Mouse (Mus musculus): ENCODE results near the gene Lrriq3. TPM values are rescaled to one million over a fixed set of nuclear protein-coding genes. Genes with fewer than 3 reads are reported as not detected.

The Lrriq3 gene
- polyA plus RNA-seq (2015; fragmentation: Nextera tagmentation; extraction: Ambion mirVana): 0.53 and 0.67 TPM in 2 replicates

- Histone ChIP-seq H3K27ac (replicated peaks) (peak within 1 kb of the TSS; percentile 88), H3K36me3 (ENCODE audit: control insufficient read depth, insufficient read depth, low read length) (no peaks in the 10 kb centered on the region), H3K4me3 (ENCODE audit: low read depth, low read length) (peak within 1 kb of the TSS; percentile 67), H3K9ac (ENCODE audit: low read length) (peak within 1 kb of the TSS; percentile 79), H3K9me3 (ENCODE audit: control insufficient read depth, low read length) (no peaks in the 10 kb centered on the region), H3K27me3 (ENCODE audit: control insufficient read depth, insufficient read depth, low read length) (no peaks in the 10 kb centered on the region), H3K4me1 (replicated peaks; ENCODE audit: control insufficient read depth, insufficient read depth) (no peaks in the 10 kb centered on the region), H3K4me2 (replicated peaks; ENCODE audit: low read depth) (peak within 1 kb of the TSS; percentile 69)
- peak; percentile 95 for DNase-seq (ENCODE audit: low spot score)
- TF ChIP-seq CTCF (IDR thresholded peaks at IDR 0.05; ENCODE audit: low read depth) (0 out of 2 replicates have a peak, but pooled peaks have one; percentile 9), EP300 (optimal IDR thresholded peaks at IDR 0.05) (no peak)
- peak; percentile 99 for ATAC-seq (ENCODE audit: low FRiP score, low TSS enrichment)
- under 1% methylated on average over 44 of the region's 47 CpGs for WGBS
Observed at GRCm38 (mm10) chr3:155093116-155093956, at the start of gene Lrriq3, which contains the start of gene Fpgt. TSS of gene Lrriq3 (plus strand) at chr3:155093434. TSS of gene Fpgt (minus strand) at chr3:155093403.

DNA sequence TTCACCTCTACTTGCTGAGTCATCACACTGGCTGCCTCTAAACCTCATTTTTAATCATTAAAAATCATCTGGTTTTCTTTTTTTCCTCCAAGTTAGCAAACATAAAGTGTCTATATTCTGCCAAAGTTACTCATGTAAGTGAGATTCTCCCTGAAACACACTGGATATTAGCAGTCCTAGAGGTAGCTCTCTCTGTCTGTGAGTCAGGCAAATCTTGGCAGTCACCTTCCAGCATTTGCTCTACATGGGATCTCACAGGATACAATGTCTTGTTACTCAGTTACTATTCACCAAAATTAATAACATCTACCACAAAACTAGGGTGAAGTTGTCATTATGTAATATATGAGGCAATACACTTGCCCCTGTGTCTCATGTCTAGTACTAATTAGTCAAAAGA, 41.2 kb upstream of the Lrriq3 start:
- no peak overlapping the region for H3K4me3 ChIP-seq (ENCODE audit: low read depth, low read length)
- no peak overlapping the region for H3K27ac ChIP-seq (replicated peaks)
- H3K9me3 ChIP-seq (ENCODE audit: control insufficient read depth, low read length): no peaks in the 10 kb centered on the region
- H3K9ac ChIP-seq (ENCODE audit: low read length): no peak overlapping the region
- DNase-seq (ENCODE audit: low spot score): no peak
- TF ChIP-seq EP300 (optimal IDR thresholded peaks at IDR 0.05): no peak
- no peak for TF ChIP-seq CTCF (IDR thresholded peaks at IDR 0.05; ENCODE audit: low read depth)
- ATAC-seq (ENCODE audit: low FRiP score, low TSS enrichment): no peak
- no peaks in the 10 kb centered on the region for H3K4me1 ChIP-seq (replicated peaks; ENCODE audit: control insufficient read depth, insufficient read depth)
- no peak overlapping the region for H3K4me2 ChIP-seq (replicated peaks; ENCODE audit: low read depth)
- H3K27me3 ChIP-seq (ENCODE audit: control insufficient read depth, insufficient read depth, low read length): no peaks in the 10 kb centered on the region
- no peaks in the 10 kb centered on the region for H3K36me3 ChIP-seq (ENCODE audit: control insufficient read depth, insufficient read depth, low read length)

DNA sequence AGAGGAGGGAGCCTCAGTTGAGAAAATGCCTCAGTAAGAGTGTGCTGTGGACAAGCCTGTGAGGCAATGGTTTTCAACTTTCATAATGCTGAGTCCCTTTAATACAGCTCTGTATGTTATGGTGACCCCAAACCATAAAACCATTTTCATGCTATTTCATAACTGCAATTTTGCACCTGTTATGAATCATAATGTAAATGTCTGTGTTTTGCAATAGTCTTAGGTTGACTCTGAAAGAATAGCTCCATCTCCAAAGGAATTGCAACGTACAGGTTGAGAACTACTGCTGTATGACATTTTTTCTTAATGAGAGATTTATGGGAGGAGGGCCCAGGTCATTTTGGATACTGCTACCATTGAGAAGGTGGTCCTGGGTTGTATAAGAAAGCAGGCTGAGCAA, 40.0 kb upstream of the Lrriq3 start:
- TF ChIP-seq EP300 (optimal IDR thresholded peaks at IDR 0.05): no peak
- no peak for TF ChIP-seq CTCF (IDR thresholded peaks at IDR 0.05; ENCODE audit: low read depth)
- Histone ChIP-seq H3K4me1 (replicated peaks; ENCODE audit: control insufficient read depth, insufficient read depth) (no peaks in the 10 kb centered on the region), H3K4me2 (replicated peaks; ENCODE audit: low read depth) (no peak overlapping the region), H3K9me3 (ENCODE audit: control insufficient read depth, low read length) (no peaks in the 10 kb centered on the region), H3K36me3 (ENCODE audit: control insufficient read depth, insufficient read depth, low read length) (no peaks in the 10 kb centered on the region), H3K27me3 (ENCODE audit: control insufficient read depth, insufficient read depth, low read length) (no peaks in the 10 kb centered on the region), H3K27ac (replicated peaks) (no peak overlapping the region), H3K4me3 (ENCODE audit: low read depth, low read length) (no peak overlapping the region), H3K9ac (ENCODE audit: low read length) (no peak overlapping the region)
- no peak for ATAC-seq (ENCODE audit: low FRiP score, low TSS enrichment)
- 55% methylated on average over 1 of the region's 1 CpGs for WGBS
- no peak for DNase-seq (ENCODE audit: low spot score)

DNA sequence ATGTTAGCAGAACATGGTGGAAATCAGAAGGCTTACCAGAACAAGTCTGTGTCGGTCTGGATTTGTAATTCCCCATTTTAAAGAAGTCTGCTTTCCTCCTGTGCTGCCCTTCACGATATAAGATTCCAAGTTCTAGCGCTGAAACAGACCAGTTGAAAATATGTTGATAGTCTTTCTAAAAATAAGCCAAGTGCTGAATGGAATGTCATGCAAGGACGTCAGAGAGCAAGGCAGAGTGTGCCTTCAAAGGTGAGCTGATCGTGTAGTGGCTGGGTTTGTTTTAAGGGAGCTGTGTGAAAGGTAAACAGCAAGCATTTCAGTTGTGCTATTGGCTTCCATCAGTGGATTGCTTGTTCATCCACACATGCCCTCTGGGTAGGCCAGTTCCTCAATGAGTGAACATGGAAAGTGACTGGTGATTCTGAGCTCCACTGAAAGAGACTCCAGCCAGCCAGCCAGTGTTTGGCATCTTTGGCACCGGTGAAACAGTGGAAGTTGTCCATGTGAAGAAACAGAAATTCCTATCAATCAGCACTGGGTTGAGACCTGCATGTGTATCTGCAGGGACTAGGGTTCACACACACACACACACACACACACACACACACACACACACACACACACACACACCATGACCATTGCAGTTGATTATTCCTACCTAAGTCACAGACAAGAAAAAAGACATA, 37.9 kb upstream of the Lrriq3 start, which contains the start of gene Tnni3k:
TSS of gene Tnni3k (minus strand) at position 177 of the 686 bp plus-strand sequence.
- no peak within 1 kb of the TSS for H3K4me2 ChIP-seq (replicated peaks; ENCODE audit: low read depth)
- TF ChIP-seq CTCF (IDR thresholded peaks at IDR 0.05; ENCODE audit: low read depth): no peak
- TF ChIP-seq EP300 (optimal IDR thresholded peaks at IDR 0.05): no peak
- no peaks in the 10 kb centered on the region for H3K36me3 ChIP-seq (ENCODE audit: control insufficient read depth, insufficient read depth, low read length)
- DNase-seq (ENCODE audit: low spot score) (no peak), ATAC-seq (ENCODE audit: low FRiP score, low TSS enrichment) (no peak)
- H3K9ac ChIP-seq (ENCODE audit: low read length): no peak within 1 kb of the TSS
- 54% methylated on average over 6 of the region's 6 CpGs for WGBS
- H3K27me3 ChIP-seq (ENCODE audit: control insufficient read depth, insufficient read depth, low read length): no peaks in the 10 kb centered on the region
- H3K4me1 ChIP-seq (replicated peaks; ENCODE audit: control insufficient read depth, insufficient read depth): no peaks in the 10 kb centered on the region
- H3K27ac ChIP-seq (replicated peaks): no peak within 1 kb of the TSS
- H3K9me3 ChIP-seq (ENCODE audit: control insufficient read depth, low read length): no peaks in the 10 kb centered on the region
- H3K4me3 ChIP-seq (ENCODE audit: low read depth, low read length): no peak within 1 kb of the TSS

GRCm38 (mm10) chr3:155056606-155057005, 36.6 kb upstream of the Lrriq3 start:
- Histone ChIP-seq H3K9me3 (ENCODE audit: control insufficient read depth, low read length) (no peaks in the 10 kb centered on the region), H3K27me3 (ENCODE audit: control insufficient read depth, insufficient read depth, low read length) (no peaks in the 10 kb centered on the region), H3K36me3 (ENCODE audit: control insufficient read depth, insufficient read depth, low read length) (no peaks in the 10 kb centered on the region), H3K4me2 (replicated peaks; ENCODE audit: low read depth) (no peak overlapping the region), H3K4me1 (replicated peaks; ENCODE audit: control insufficient read depth, insufficient read depth) (no peaks in the 10 kb centered on the region), H3K4me3 (ENCODE audit: low read depth, low read length) (no peak overlapping the region), H3K27ac (replicated peaks) (no peak overlapping the region), H3K9ac (ENCODE audit: low read length) (no peak overlapping the region)
- ATAC-seq (ENCODE audit: low FRiP score, low TSS enrichment) (no peak), DNase-seq (ENCODE audit: low spot score) (no peak)
- TF ChIP-seq EP300 (optimal IDR thresholded peaks at IDR 0.05) (no peak), CTCF (IDR thresholded peaks at IDR 0.05; ENCODE audit: low read depth) (no peak)

- no peaks in the 10 kb centered on the region for H3K9me3 ChIP-seq (ENCODE audit: control insufficient read depth, low read length)
- DNase-seq (ENCODE audit: low spot score): no peak
- ATAC-seq (ENCODE audit: low FRiP score, low TSS enrichment): no peak
Observed at GRCm38 (mm10) chr3:155057566-155057965, 35.7 kb upstream of the Lrriq3 start.

More at GRCm38 (mm10) chr3:155057566-155057965, 35.7 kb upstream of the Lrriq3 start:
- Histone ChIP-seq H3K27ac (replicated peaks) (no peak overlapping the region), H3K27me3 (ENCODE audit: control insufficient read depth, insufficient read depth, low read length) (no peaks in the 10 kb centered on the region), H3K36me3 (ENCODE audit: control insufficient read depth, insufficient read depth, low read length) (no peaks in the 10 kb centered on the region), H3K4me3 (ENCODE audit: low read depth, low read length) (no peak overlapping the region), H3K4me1 (replicated peaks; ENCODE audit: control insufficient read depth, insufficient read depth) (no peaks in the 10 kb centered on the region), H3K9ac (ENCODE audit: low read length) (no peak overlapping the region), H3K4me2 (replicated peaks; ENCODE audit: low read depth) (no peak overlapping the region)
- TF ChIP-seq CTCF (IDR thresholded peaks at IDR 0.05; ENCODE audit: low read depth) (no peak), EP300 (optimal IDR thresholded peaks at IDR 0.05) (no peak)
